In genomic region chr10:80855749-80856073, GRCm38 (mm10) we compare ENCODE assay signal across 9 mouse cellular contexts. TPM values are rescaled to one million over a fixed set of nuclear protein-coding genes. Genes with fewer than 3 reads are reported as not detected.
DNase-seq lines count a peak whose midpoint lies in the region; ATAC-seq lines count a peak whose summit lies in the region.
"Had no signal": no experiment of that assay in that cellular context is flagged by ENCODE, and none has a peak within 500 bp of the region (broad histone marks: within the 10 kb centered on the region; RNA-seq: fewer than 3 reads in every experiment).

No protein-coding gene starts in this region.

- H3K4me2 ChIP-seq in intestine, embryonic 14.5 days (ENCODE audit: low read length), result peak overlapping the region; percentile 99
- H3K4me2 ChIP-seq in neural tube, embryonic 13.5 days, result peak overlapping the region; percentile 99

- no peaks in the 10 kb centered on the region for H3K27me3 ChIP-seq in intestine, embryonic 14.5 days (replicated peaks; ENCODE audit: control insufficient read depth, insufficient read depth, low read length)
- H3K27me3 ChIP-seq in neural tube, embryonic 13.5 days, result no peaks in the 10 kb centered on the region

- H3K9ac ChIP-seq in intestine, embryonic 14.5 days (ENCODE audit: low read length), result peak overlapping the region; percentile 80
- peak overlapping the region; percentile 91 for H3K9ac ChIP-seq in neural tube, embryonic 13.5 days

- peak; percentile 40 for DNase-seq in CD4-positive, CD25-positive, alpha-beta regulatory T cell, adult 2 months (ENCODE audit: low read depth, low spot score)
- DNase-seq in spleen, adult 12 weeks (ENCODE audit: low spot score), result peak; percentile 54
- DNase-seq in spleen, postnatal 36 days (ENCODE audit: low spot score in 2 of 2), result no peak
- DNase-seq in intestine, embryonic 14.5 days (ENCODE audit: low spot score), result peak; percentile 63
- DNase-seq in gastrocnemius, postnatal 10 days, result no peak
- no peak for DNase-seq in layer of hippocampus, adult 18-20 months (ENCODE audit: low spot score in 2 of 2)

- no peak for ATAC-seq in CD4-positive, CD25-positive, alpha-beta regulatory T cell, adult 4 months
- no peak for ATAC-seq in intestine, embryonic 14.5 days (replicated peaks; ENCODE audit: low FRiP score, low TSS enrichment, low read depth)
- no peak for ATAC-seq in neural tube, embryonic 13.5 days (ENCODE audit: low read depth)

- WGBS in intestine, embryonic 14.5 days, result 25% methylated on average over 11 of the region's 11 CpGs
- WGBS in neural tube, embryonic 13.5 days, result 24% methylated on average over 11 of the region's 11 CpGs

- peaks cover 17% of the 10 kb centered on the region for H3K4me1 ChIP-seq in intestine, embryonic 14.5 days (replicated peaks; ENCODE audit: control insufficient read depth, insufficient read depth, low read length)
- peaks cover 49% of the 10 kb centered on the region for H3K4me1 ChIP-seq in neural tube, embryonic 13.5 days (replicated peaks)

- peak overlapping the region; percentile 99 for H3K4me3 ChIP-seq in intestine, embryonic 14.5 days (ENCODE audit: low read depth, low read length)
- peak overlapping the region; percentile 76 for H3K4me3 ChIP-seq in neural tube, embryonic 13.5 days

- H3K9me3 ChIP-seq in intestine, embryonic 14.5 days (ENCODE audit: control insufficient read depth, low read length), result no peaks in the 10 kb centered on the region
- no peaks in the 10 kb centered on the region for H3K9me3 ChIP-seq in neural tube, embryonic 13.5 days

- H3K36me3 ChIP-seq in intestine, embryonic 14.5 days (ENCODE audit: control insufficient read depth, insufficient read depth, low read length), result peaks cover 23% of the 10 kb centered on the region
- peaks cover 28% of the 10 kb centered on the region for H3K36me3 ChIP-seq in neural tube, embryonic 13.5 days

- H3K27ac ChIP-seq in intestine, embryonic 14.5 days (ENCODE audit: low read depth), result no peak overlapping the region
- no peak overlapping the region for H3K27ac ChIP-seq in neural tube, embryonic 13.5 days (replicated peaks)

RNA-seq across cellular contexts. Expression of gene Sppl2b, which starts 0.6 kb away (rescaled TPM):
- 10 to 100 TPM; 12.2 to 22.2 TPM for polyA plus RNA-seq in CD4-positive, CD25-positive, alpha-beta regulatory T cell, adult 4 months (2017; shearing (Covaris generic))
- 27.0 and 30.6 TPM in 2 replicates for polyA plus RNA-seq in intestine, embryonic 14.5 days (2014; fragmentation: Nextera tagmentation; extraction: Ambion mirVana)
- 62.0 and 66.2 TPM in 2 replicates for polyA plus RNA-seq in neural tube, embryonic 13.5 days (2015; fragmentation: Nextera tagmentation; extraction: Ambion mirVana)
- total RNA-seq in gastrocnemius, postnatal 10 days (2021), result 10 to 100 TPM; 30.5 to 33.0 TPM
- total RNA-seq in layer of hippocampus, adult 18-20 months (2021), result 10 to 100 TPM; 46.4 to 55.6 TPM

RNA-seq across cellular contexts. Expression of gene Lsm7, which starts 0.7 kb away (rescaled TPM):
- polyA plus RNA-seq in CD4-positive, CD25-positive, alpha-beta regulatory T cell, adult 4 months (2017; shearing (Covaris generic)), result 100 to 1,000 TPM; 198 to 233 TPM
- polyA plus RNA-seq in intestine, embryonic 14.5 days (2014; fragmentation: Nextera tagmentation; extraction: Ambion mirVana), result 406 and 412 TPM in 2 replicates
- 199 and 218 TPM in 2 replicates for polyA plus RNA-seq in neural tube, embryonic 13.5 days (2015; fragmentation: Nextera tagmentation; extraction: Ambion mirVana)
- total RNA-seq in gastrocnemius, postnatal 10 days (2021), result 10 to 100 TPM; 36.8 to 42.4 TPM
- 10 to 100 TPM; 41.4 to 50.4 TPM for total RNA-seq in layer of hippocampus, adult 18-20 months (2021)

RNA-seq across cellular contexts. Expression of gene Lingo3, which starts 11.9 kb away (rescaled TPM):
- polyA plus RNA-seq in CD4-positive, CD25-positive, alpha-beta regulatory T cell, adult 4 months (2017; shearing (Covaris generic)), result not detected
- polyA plus RNA-seq in intestine, embryonic 14.5 days (2014; fragmentation: Nextera tagmentation; extraction: Ambion mirVana), result 0.07 and 0.20 TPM in 2 replicates
- polyA plus RNA-seq in neural tube, embryonic 13.5 days (2015; fragmentation: Nextera tagmentation; extraction: Ambion mirVana), result 2.3 and 3.2 TPM in 2 replicates
- total RNA-seq in gastrocnemius, postnatal 10 days (2021), result 10 to 100 TPM; 31.9 to 32.9 TPM
- total RNA-seq in layer of hippocampus, adult 18-20 months (2021), result 10 to 100 TPM; 42.7 to 51.6 TPM

RNA-seq across cellular contexts. Expression of gene Tmprss9, which starts 15.9 kb away (rescaled TPM):
- polyA plus RNA-seq in CD4-positive, CD25-positive, alpha-beta regulatory T cell, adult 4 months (2017; shearing (Covaris generic)), result not detected
- polyA plus RNA-seq in intestine, embryonic 14.5 days (2014; fragmentation: Nextera tagmentation; extraction: Ambion mirVana), result 0.04 TPM in 1 of 2 replicates, not detected in the other
- polyA plus RNA-seq in neural tube, embryonic 13.5 days (2015; fragmentation: Nextera tagmentation; extraction: Ambion mirVana), result 0.08 and 0.31 TPM in 2 replicates
- total RNA-seq in gastrocnemius, postnatal 10 days (2021), result under 1 TPM in 1 of 2 experiments, not detected in 1; 0.07 TPM
- under 1 TPM; 0.40 to 0.56 TPM for total RNA-seq in layer of hippocampus, adult 18-20 months (2021)
- total RNA-seq: hematopoietic stem cell, adult 5-6 weeks had no signal

RNA-seq across cellular contexts. Expression of gene Oaz1, which starts 29.3 kb away (rescaled TPM):
- 1,000 to 10,000 TPM; 1,727 to 2,219 TPM for polyA plus RNA-seq in CD4-positive, CD25-positive, alpha-beta regulatory T cell, adult 4 months (2017; shearing (Covaris generic))
- polyA plus RNA-seq in intestine, embryonic 14.5 days (2014; fragmentation: Nextera tagmentation; extraction: Ambion mirVana), result 1,692 and 1,787 TPM in 2 replicates
- polyA plus RNA-seq in neural tube, embryonic 13.5 days (2015; fragmentation: Nextera tagmentation; extraction: Ambion mirVana), result 1,173 and 1,183 TPM in 2 replicates
- total RNA-seq in gastrocnemius, postnatal 10 days (2021), result 100 to 1,000 TPM; 846 to 935 TPM
- total RNA-seq in layer of hippocampus, adult 18-20 months (2021), result 100 to 1,000 TPM; 518 to 519 TPM

Comparison
In these comparisons a context has a peak if more than half of its experiments do, and no peak if none do; other contexts are left out.
1. DNase-seq: peak in CD4-positive, CD25-positive, alpha-beta regulatory T cell, adult 2 months (single experiment), spleen, adult 12 weeks (single experiment) and intestine, embryonic 14.5 days (single experiment); none in spleen, postnatal 36 days (0 of 2), gastrocnemius, postnatal 10 days (single experiment) and layer of hippocampus, adult 18-20 months (0 of 2).